Mouse (Mus musculus) liver, embryonic 14 days (tissue): Measurements from ENCODE around the gene Zfp239. TPM values are rescaled to one million over a fixed set of nuclear protein-coding genes. Genes with fewer than 3 reads are reported as not detected.

Experiments
- polyA plus RNA-seq: library from polyadenylated mRNA; depleted of rRNA; stranded (reverse); fragments of >200 nt; gene quantifications from 2 replicates; pipeline ENCODE4 v1.2.3, GENCODE M21; 2012; rRNA removed

Zfp239 gene
- 1.9 and 2.0 TPM in 2 replicates for polyA plus RNA-seq

GRCm38 (mm10) chr6:117861848-117862247, at the start of gene Zfp239:
Zfp239 (plus strand) TSS chr6:117862100.

GRCm38 (mm10) chr6:117840686-117841510, 21.0 kb upstream of the Zfp239 start, which contains the start of gene Zfp637:
Zfp637 (plus strand) TSS chr6:117841180.

GRCm38 (mm10) chr6:117900126-117901080, 38.5 kb downstream of the Zfp239 start, which contains the start of gene Hnrnpf:
Hnrnpf (plus strand) TSS chr6:117900324.

Other genes starting within 250 kb of the Zfp239 start
- 14.3 and 15.8 TPM in 2 replicates for gene Zfp637, start 20.9 kb upstream of the Zfp239 start, polyA plus RNA-seq
- gene Hnrnpf, start 38.2 kb downstream of the Zfp239 start, polyA plus RNA-seq: 360 and 420 TPM in 2 replicates
- not detected in 2 replicates for gene Fxyd4, start 75.6 kb downstream of the Zfp239 start, polyA plus RNA-seq
- 0.02 and 0.05 TPM in 2 replicates for gene Rasgef1a, start 149.3 kb downstream of the Zfp239 start, polyA plus RNA-seq